Mouse (Mus musculus) thymus, adult 2 months (tissue): ENCODE results near the gene Actr6.

Experiments used
- CTCF ChIP-seq: fragments of 200-500 bp; IDR thresholded peaks from 2 replicates; pipeline ENCODE4 v1.5.1; 2012; ENCODE audit warnings: mild to moderate bottlenecking, control low read depth, low read length, moderate library complexity, borderline replicate concordance; ENCODE audit not compliant: control insufficient read depth, poor library complexity, insufficient read depth; ENCODE audit errors: extremely low read depth
- POLR2A ChIP-seq: fragments of 200-500 bp; IDR thresholded peaks from 2 replicates; pipeline ENCODE4 v1.6.1; 2012; ENCODE audit warnings: mild to moderate bottlenecking, low read length, control low read depth, moderate library complexity; ENCODE audit not compliant: control insufficient read depth, poor library complexity, insufficient read depth; ENCODE audit errors: extremely low read depth

DNA sequence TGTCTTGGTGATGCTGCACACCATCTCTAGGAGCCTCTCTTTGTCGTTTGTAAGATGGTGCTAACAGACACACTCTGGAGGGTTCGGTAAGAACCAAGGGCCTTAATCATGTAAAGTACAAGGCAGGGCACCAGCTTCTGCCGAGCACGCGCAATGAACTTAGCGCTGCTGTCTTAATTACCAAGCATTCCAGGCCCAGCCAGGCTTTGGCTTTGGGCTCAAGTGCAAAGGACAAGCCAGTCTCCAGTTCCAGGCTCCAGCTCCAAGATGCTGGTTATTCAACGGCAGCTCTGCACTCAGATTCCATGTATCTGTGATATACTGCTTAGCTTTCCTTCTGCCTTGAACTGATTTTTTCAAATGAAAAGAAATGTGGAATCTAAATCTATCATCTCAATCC, 64.5 kb downstream of the Actr6 start:
- no peak for TF ChIP-seq CTCF
- no peak for TF ChIP-seq POLR2A
